Mouse (Mus musculus) layer of hippocampus, postnatal 25 days (tissue): ENCODE measurements around the gene Eif3m. TPM values are rescaled to one million over a fixed set of nuclear protein-coding genes. Genes with fewer than 3 reads are reported as not detected.
"Not testable (repeated sequence)": the region's sequence is repeated elsewhere in the genome, so short reads cannot be mapped to it uniquely, and the experiment has no call there.

Source experiments
- DNase-seq, 2 experiments: peaks; one replicate each; pipeline ENCODE4 v3.0.0; 2022; ENCODE audit warnings: mixed read lengths in 2 of 2, low spot score in 1 of 2; ENCODE audit errors: extremely low spot score in 1 of 2
- total RNA-seq, 2 experiments: library from RNA; stranded (reverse); gene quantifications; 2 replicates each; pipeline ENCODE4 v1.2.3; 2021

The Eif3m gene
- 100 to 1,000 TPM in 1 of 2 experiments, 10 to 100 TPM in 1; 87.4 to 106 TPM for total RNA-seq

- peak; percentile 85 to 90 for DNase-seq
Measured at GRCm38 (mm10) chr2:105016967-105017287, at the start of gene Eif3m. Eif3m (minus strand) TSS chr2:105017080.

- no peak for DNase-seq
Measured at GRCm38 (mm10) chr2:105062741-105063372, 46.0 kb upstream of the Eif3m start.

DNA sequence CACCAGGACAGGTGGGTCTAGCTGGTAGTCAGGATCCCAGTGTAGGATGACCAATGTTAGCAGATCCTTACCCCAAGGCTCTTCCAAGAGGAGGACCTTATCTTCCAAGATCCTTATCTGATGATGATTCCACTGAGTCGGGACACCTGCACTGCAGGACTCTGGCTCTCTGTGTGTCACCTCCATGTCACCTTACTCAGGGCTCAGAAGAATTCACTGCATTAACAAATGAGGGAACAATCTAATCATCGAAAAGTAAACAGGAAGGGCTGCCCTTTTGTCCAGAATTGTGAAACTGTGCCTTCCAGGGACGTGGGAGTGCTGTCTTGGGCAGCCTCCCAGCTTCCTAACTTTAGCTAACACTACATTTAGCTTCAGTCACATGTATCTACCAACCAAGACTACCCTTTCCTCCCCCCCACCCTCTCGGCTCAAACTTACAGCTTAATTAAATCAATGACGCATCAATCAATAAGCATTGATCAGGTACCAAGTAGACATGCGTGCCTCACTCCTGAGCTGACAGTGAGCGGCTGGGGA is 41.8 kb upstream of the Eif3m start:
- no peak for DNase-seq

DNA sequence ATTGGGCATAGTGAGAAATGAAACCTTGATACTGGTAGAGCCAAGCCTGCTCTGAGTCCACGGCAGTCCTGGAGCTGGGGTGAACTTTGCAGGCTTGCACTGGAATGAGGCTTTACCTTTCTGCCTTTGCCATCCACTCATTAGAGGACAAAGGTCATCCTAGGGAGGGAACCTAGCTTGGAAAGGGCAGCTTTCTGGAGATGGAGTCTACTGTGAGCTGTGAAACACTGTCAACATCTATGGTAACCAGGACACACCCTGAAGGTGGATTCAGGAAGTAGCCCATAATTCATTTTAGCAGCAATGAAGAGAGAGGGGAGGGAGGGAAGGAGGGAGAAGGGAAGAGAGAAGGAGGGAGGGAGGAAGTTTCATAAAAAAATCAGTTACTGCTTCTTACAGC is 38.6 kb upstream of the Eif3m start:
- DNase-seq: no peak

- DNase-seq: no peak
Measured at GRCm38 (mm10) chr2:105048301-105048700, 31.4 kb upstream of the Eif3m start.

- no peak for DNase-seq
Measured at GRCm38 (mm10) chr2:105043152-105043551, 26.3 kb upstream of the Eif3m start.

GRCm38 (mm10) chr2:105040859-105041258 is 24.0 kb upstream of the Eif3m start:
- no peak for DNase-seq

- no peak for DNase-seq
Measured at GRCm38 (mm10) chr2:105038879-105039278, 22.0 kb upstream of the Eif3m start.

GRCm38 (mm10) chr2:105037956-105038569 is 21.2 kb upstream of the Eif3m start:
- DNase-seq: no peak

- DNase-seq: no peak
Measured at GRCm38 (mm10) chr2:105036401-105037070, 19.7 kb upstream of the Eif3m start.

DNA sequence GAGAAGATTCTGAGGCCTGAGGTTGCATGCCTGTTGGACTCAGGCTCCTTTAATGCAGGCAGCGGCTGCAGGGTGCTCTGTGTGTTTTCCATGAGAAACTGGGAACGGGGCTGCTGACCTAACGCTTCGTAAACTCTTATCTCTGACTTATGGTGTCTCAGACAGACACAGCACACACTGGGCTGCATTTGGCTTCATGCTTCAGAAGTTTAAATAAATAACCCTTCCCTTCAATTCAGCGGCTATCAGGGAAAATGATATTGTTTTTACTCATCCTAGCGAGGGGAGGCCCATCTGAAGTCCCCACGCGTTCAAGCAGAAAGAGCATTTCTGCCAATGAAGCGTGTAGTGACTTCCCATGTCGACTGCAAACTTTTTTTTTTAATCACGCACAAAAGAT is 19.1 kb upstream of the Eif3m start:
- DNase-seq: no peak

GRCm38 (mm10) chr2:105034084-105034483 is 17.2 kb upstream of the Eif3m start:
- DNase-seq: no peak

DNA sequence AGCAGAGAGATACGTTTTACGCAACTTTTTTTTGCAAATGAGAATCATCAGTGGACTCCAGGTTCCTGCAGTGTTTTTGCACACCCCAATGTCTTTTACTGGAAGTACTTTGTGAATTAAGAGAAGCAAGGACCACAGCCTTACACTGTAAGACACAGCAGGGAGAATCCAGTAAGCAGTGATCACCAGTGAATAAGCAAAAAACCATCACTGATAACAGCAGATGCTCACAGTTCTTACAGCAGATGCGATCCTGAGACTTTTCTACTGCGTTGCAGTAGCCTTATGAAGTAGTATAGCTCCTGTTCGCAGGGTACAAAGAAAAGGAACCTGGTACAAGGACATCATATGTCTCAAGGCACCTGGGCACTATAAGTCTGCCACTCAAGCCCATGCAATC is 13.6 kb upstream of the Eif3m start:
- no peak for DNase-seq

- DNase-seq: no peak
Measured at GRCm38 (mm10) chr2:105028806-105029205, 11.9 kb upstream of the Eif3m start.

DNA sequence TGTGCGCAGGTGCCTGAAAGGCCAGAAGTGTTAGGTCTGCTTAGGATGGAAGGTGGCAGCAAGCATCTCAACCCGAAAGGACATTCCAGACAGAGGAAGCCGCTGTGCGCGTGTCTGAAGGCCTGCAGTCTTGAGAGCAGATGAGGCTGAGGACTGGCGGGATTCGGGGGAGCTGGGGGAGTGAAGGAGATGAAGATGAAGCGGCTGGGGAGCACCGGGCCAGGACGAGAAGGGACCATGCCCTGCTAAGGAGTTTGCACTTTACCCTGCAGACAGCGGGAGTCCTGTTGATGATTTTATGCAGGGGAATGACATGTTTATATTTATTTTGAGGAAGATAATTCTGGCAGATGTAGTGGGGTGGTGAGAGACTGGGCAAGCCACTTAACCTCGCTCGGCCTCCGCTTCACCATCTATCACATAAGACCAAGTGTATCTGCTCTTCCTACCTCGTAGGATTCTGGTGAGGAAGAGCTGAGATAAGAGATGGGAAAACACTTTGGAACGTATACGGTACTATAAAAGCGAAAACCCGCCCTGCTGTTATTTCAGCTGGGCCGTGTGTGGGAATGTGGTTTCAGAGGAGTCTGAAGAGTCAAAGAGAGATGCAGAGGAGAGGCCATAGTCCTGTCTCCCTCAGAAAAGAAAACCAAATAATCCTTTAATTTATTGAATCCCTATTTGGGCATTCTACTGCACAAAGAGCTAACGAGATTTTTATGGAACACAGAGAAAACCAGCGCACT is 10.2 kb upstream of the Eif3m start:
- DNase-seq: no peak

GRCm38 (mm10) chr2:105025610-105026009 is 8.7 kb upstream of the Eif3m start:
- DNase-seq: not testable (repeated sequence)

- DNase-seq: no peak
Measured at GRCm38 (mm10) chr2:105023815-105024214, 6.9 kb upstream of the Eif3m start.

GRCm38 (mm10) chr2:105023031-105023615 is 6.2 kb upstream of the Eif3m start:
- no peak for DNase-seq

DNA sequence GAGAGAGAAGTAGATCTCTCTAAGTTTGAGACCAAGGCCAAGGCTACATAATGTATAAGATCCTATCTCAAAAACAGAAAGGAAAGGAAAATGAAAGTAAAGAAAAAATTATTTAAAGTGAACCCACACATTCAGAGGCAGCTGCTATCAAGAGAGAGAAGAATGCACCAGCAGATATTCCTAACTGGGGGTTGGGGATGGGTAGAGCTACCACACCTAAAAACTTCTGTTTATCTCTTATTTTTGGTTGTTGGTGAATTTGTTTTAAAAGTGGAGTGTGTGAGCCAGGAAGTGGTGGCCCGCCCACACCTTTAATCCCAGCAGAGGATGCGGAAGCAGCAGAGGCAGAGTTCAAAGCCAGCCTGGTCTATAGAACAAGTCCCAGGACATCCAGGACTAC is 5.0 kb upstream of the Eif3m start:
- no peak for DNase-seq

DNA sequence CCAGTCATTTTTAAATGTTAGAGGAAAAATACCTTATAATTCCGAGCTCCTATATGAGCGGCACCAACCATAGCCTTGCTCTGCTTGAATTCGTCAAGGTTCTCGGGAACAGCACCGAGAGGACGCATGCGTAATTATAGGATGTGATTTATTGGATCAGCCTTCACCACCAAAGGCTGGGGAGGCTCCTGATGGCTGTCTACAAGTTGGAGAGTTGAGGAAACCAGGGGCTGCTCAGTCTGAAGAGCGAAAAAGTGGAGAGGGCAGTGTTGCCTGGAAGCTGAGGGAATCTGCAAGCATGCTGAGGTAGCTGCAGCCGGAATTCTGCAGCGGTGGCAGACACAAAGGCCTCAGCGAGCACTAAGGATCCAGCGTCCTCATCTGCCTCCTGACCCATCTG is 4.4 kb upstream of the Eif3m start:
- DNase-seq: no peak

DNA sequence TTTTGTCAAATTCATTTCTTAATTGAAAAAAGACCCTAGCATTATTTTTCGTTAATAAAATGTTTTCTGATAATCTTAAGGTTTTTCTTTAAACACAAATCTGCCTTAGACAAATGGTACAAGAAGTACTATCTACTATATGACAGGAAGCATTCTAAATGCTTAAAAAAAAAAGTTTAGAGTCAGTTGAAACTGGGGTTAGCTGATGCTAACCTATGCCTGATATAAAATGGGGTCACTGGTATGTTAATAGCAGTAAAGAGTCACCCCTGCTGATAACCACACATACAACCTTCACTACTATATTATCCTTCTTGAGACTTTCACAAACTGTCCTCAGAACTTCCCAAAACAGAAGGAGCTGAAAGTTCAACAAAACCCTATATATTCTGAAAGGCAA is 2.6 kb upstream of the Eif3m start:
- DNase-seq: no peak
